Mouse (Mus musculus): Measurements from ENCODE around the gene Bcorl1. TPM values are rescaled to one million over a fixed set of nuclear protein-coding genes. Genes with fewer than 3 reads are reported as not detected.

Gene Bcorl1
- polyA plus RNA-seq, 1 experiment from 2014 or later = 5.4 TPM

DNA sequence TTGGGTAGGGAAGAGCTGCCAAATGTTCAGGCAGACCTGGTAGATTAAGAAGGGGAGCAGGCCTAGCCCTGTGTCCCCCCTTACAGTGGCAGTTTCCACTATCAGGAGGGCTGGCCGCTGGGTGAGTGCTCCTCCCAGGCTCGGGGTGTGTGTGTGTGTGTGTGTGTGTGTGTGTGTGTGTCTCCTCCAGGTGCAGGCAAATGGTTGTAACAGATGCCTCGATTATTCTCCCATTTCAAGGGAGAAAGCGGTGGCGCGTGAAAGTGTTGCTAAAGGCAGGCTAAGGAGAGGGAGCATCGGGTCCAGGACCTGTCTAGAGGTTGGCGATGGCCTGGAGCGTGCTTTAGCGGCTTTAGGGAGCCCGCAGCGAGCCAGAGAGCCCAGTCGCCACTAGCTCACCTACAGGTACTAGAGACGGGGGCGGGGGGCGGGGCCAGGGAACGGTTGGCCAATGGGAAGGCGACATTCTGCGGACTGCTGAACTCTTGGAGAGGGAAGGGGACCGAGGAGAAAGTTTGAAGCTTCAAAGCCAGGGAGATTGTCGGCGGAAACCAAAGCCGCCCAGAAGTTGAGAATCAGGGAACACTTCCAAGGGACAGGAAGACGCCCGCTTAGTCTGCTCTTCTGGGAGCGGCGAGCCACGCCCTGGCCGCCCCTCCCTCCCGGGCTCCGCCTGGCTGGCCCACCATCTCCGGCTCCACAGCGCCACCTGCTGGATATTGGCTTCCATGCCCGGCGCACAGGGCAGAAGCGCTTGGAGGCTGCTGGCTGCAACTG is 68.6 kb downstream of the Bcorl1 start:
- peak; percentile 88 for ATAC-seq (ENCODE audit: low FRiP score, low read depth)
- Histone ChIP-seq H3K36me3 (no peaks in the 10 kb centered on the region), H3K9me3 (no peaks in the 10 kb centered on the region), H3K27me3 (replicated peaks) (no peaks in the 10 kb centered on the region), H3K9ac (no peak overlapping the region), H3K27ac (no peak overlapping the region), H3K4me2 (replicated peaks) (peak overlapping the region; percentile 53), H3K4me3 (peak overlapping the region; percentile 37), H3K4me1 (no peaks in the 10 kb centered on the region)
- 13% methylated on average over 35 of the region's 36 CpGs for WGBS

DNA sequence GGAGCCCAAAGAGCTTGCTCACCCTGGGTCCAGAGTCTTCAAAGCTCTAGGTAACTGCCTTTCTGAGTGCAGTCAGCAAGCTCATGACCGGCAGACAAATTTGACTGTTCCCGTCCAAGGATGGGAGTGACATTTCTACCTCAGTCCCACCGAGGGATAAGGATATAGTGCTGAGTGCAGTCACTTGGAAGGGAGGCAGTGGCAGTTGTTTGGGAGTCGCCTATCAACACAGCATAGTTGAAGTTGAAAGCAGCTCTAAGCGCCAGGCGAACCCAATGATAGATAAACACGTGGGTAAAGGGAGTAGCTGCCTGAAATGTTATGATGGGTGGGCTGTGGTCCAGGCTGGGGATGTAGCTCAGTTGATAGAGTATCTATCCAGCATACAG is 69.2 kb downstream of the Bcorl1 start:
- peak; percentile 19; the same call in 1 of the 2 replicates for ATAC-seq (ENCODE audit: low FRiP score, low read depth)
- H3K4me2 ChIP-seq (replicated peaks) = peak overlapping the region; percentile 53
- H3K27ac ChIP-seq = no peak overlapping the region
- H3K4me3 ChIP-seq = no peak overlapping the region
- no peak overlapping the region for H3K9ac ChIP-seq
- 20% methylated on average over 7 of the region's 7 CpGs for WGBS
- H3K4me1 ChIP-seq = no peaks in the 10 kb centered on the region
- H3K36me3 ChIP-seq = no peaks in the 10 kb centered on the region
- no peaks in the 10 kb centered on the region for H3K9me3 ChIP-seq
- H3K27me3 ChIP-seq (replicated peaks) = no peaks in the 10 kb centered on the region

DNA sequence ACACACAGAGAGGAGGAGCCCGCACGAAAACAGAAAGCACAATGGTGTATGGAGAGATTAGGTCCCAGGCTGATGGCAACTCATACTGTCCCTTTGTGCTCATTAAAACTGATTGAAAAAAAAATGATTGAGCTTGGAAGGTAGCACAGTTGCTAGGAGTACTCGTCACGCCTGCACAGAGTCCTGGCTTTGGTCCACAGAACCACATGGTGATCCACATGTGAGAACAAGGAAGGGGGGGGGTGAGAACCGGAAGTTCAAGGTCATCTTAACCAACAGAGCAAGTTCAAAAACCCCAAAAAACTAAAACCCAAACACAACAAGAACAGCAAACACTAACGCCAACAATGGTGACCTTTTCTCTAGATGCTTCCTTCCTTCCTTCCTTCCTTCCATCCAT is 71.5 kb downstream of the Bcorl1 start:
- H3K9ac ChIP-seq = no peak overlapping the region
- H3K4me2 ChIP-seq (replicated peaks) = no peak overlapping the region
- no peak overlapping the region for H3K27ac ChIP-seq
- H3K4me3 ChIP-seq = no peak overlapping the region
- no peaks in the 10 kb centered on the region for H3K36me3 ChIP-seq
- H3K9me3 ChIP-seq = no peaks in the 10 kb centered on the region
- ATAC-seq (ENCODE audit: low FRiP score, low read depth) = no peak
- WGBS = 88% methylated on average over 6 of the region's 6 CpGs
- H3K27me3 ChIP-seq (replicated peaks) = no peaks in the 10 kb centered on the region
- H3K4me1 ChIP-seq = no peaks in the 10 kb centered on the region

DNA sequence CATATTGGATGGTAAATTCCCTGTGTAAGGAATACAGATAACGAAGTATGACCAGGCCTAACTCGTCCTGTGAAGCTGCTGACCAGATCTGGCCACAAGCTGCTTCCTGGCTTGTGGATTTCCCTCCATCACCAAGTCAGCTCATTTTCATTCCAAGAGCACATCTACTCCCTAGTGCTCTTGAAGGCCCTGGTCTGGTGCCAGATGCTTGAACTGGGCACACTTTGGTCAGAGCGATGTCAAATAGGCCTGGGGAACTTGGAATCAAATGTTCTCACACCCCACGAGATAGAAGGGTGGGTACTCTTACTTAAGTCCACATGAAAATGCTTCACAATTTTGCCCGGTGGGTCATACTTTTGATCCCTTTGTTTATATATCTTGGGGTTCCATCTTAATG is 73.1 kb downstream of the Bcorl1 start:
- no peaks in the 10 kb centered on the region for H3K36me3 ChIP-seq
- H3K9me3 ChIP-seq = no peaks in the 10 kb centered on the region
- H3K27ac ChIP-seq = no peak overlapping the region
- H3K4me3 ChIP-seq = no peak overlapping the region
- ATAC-seq (ENCODE audit: low FRiP score, low read depth) = no peak
- no peak overlapping the region for H3K9ac ChIP-seq
- no peaks in the 10 kb centered on the region for H3K4me1 ChIP-seq
- 90% methylated on average over 5 of the region's 5 CpGs for WGBS
- no peak overlapping the region for H3K4me2 ChIP-seq (replicated peaks)
- no peaks in the 10 kb centered on the region for H3K27me3 ChIP-seq (replicated peaks)

DNA sequence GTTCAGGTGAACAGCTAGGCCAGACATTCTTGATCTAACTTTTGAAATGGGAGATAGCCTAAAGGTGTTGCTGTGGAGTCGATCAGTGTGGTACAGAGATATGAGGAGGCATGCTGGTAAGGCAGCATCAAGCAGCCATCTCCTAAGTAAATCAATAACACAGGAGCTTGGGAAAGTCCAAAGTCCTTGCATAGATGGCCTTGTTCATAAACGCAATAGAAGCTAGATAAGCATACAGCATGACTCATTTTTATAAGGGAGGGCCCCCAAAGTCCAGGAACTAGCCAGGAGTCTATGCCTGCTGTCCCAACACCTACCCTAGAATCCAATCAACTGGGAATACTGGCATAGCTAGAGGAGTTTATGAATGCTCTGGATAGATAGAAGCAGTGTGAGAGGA is 77.3 kb downstream of the Bcorl1 start:
- no peak for ATAC-seq (ENCODE audit: low FRiP score, low read depth)
- Histone ChIP-seq H3K9me3 (no peaks in the 10 kb centered on the region), H3K27ac (no peak overlapping the region), H3K4me1 (no peaks in the 10 kb centered on the region), H3K4me2 (replicated peaks) (no peak overlapping the region), H3K4me3 (no peak overlapping the region), H3K9ac (no peak overlapping the region), H3K36me3 (no peaks in the 10 kb centered on the region), H3K27me3 (replicated peaks) (no peaks in the 10 kb centered on the region)
- WGBS = 92% methylated on average over 2 of the region's 2 CpGs

DNA sequence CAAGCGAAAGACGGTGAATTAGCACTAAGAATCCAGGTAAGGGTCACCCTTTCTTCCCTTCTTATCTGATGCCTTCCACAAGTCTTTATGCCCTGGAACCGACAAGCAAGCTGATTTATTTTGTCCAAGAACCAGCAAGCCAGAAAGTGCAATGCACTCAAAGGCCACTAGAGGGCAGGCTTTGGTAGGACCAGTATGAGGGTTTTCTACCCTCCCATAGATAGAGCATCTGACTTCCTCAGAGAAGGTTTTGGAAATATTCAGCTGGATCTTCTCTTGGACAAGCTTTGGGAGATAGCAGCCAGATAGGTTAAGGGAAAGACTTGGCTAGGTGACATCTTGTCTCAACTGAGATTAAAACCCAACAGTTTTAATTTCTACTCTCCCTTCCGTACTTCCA is 81.8 kb downstream of the Bcorl1 start:
- no peak overlapping the region for H3K27ac ChIP-seq
- H3K27me3 ChIP-seq (replicated peaks) = no peaks in the 10 kb centered on the region
- no peaks in the 10 kb centered on the region for H3K4me1 ChIP-seq
- H3K9me3 ChIP-seq = no peaks in the 10 kb centered on the region
- WGBS = 33% methylated on average over 4 of the region's 4 CpGs
- no peak overlapping the region for H3K4me3 ChIP-seq
- H3K4me2 ChIP-seq (replicated peaks) = no peak overlapping the region
- no peak overlapping the region for H3K9ac ChIP-seq
- no peak for ATAC-seq (ENCODE audit: low FRiP score, low read depth)
- H3K36me3 ChIP-seq = no peaks in the 10 kb centered on the region

DNA sequence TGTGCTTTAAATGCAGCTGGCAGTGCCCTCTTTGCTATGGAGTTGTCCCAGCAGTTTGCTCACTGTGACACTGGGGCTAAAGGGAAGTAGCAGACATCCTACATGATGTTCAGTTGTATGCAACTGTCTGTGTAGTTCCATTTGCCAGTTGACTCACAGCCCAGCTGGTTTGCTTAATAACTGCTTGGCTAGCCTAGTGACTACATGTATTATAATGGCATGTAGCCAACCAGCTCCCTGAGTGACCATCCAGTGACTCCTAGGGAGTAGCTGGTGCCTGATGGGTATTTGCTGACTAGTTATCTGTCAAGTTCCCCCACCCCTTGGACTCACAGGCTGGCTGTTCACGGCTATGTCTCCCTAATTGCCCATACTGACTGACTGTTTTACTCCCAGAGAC is 82.5 kb downstream of the Bcorl1 start:
- 67% methylated on average over 1 of the region's 1 CpGs for WGBS

DNA sequence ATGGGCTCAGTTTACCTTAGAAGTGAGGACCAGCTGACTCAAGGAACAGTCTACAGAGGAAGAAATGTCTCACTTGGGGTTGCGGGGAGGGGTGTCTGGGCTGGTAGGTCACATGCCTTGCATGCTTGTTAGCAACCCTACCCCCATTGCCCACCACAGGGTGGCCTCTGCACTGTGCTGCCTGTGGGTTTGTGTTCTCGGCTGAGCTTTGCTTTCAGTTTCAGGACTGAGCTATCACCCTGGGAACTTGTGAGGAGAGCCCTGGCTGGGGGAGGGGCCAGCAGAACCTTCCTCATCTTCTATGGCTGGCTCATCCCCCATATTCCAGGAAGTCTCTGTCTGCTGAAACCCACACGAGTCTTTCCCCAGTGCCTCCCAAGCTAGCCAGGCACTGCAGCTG is 83.4 kb downstream of the Bcorl1 start:
- Histone ChIP-seq H3K4me3 (no peak overlapping the region), H3K9ac (no peak overlapping the region), H3K27me3 (replicated peaks) (no peaks in the 10 kb centered on the region), H3K4me1 (no peaks in the 10 kb centered on the region), H3K36me3 (no peaks in the 10 kb centered on the region), H3K9me3 (no peaks in the 10 kb centered on the region), H3K4me2 (replicated peaks) (no peak overlapping the region), H3K27ac (no peak overlapping the region)
- no peak for ATAC-seq (ENCODE audit: low FRiP score, low read depth)
- 58% methylated on average over 3 of the region's 3 CpGs for WGBS

More for the DNA sequence above, 82.5 kb downstream of the Bcorl1 start:
- no peak overlapping the region for H3K4me2 ChIP-seq (replicated peaks)
- H3K36me3 ChIP-seq = no peaks in the 10 kb centered on the region
- no peaks in the 10 kb centered on the region for H3K9me3 ChIP-seq
- H3K9ac ChIP-seq = no peak overlapping the region
- H3K4me1 ChIP-seq = no peaks in the 10 kb centered on the region
- no peaks in the 10 kb centered on the region for H3K27me3 ChIP-seq (replicated peaks)
- no peak for ATAC-seq (ENCODE audit: low FRiP score, low read depth)
- H3K27ac ChIP-seq = no peak overlapping the region
- H3K4me3 ChIP-seq = no peak overlapping the region

DNA sequence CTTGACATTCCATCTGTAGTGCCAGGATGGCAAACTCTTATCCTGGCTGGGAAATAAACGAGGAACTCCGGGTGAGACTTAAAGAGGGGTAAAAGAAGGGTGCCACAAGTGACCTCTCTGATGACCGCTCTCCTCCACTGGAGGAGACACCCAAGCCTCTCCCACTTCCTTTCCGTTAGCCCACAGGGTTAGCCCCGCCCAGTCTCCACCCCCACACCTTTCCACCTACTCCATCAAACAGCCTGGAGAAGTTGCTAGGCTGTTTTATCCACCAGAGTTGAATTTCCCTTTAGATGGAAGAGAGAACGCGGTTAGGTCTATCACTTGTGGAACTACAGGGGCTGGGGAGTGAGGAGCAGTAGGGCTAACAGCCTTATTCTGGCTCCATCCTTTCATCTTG is 84.1 kb downstream of the Bcorl1 start:
- H3K4me1 ChIP-seq = no peaks in the 10 kb centered on the region
- H3K9me3 ChIP-seq = no peaks in the 10 kb centered on the region
- H3K4me3 ChIP-seq = no peak overlapping the region
- no peak for ATAC-seq (ENCODE audit: low FRiP score, low read depth)
- no peak overlapping the region for H3K9ac ChIP-seq
- 61% methylated on average over 7 of the region's 7 CpGs for WGBS
- H3K27ac ChIP-seq = no peak overlapping the region
- no peaks in the 10 kb centered on the region for H3K27me3 ChIP-seq (replicated peaks)
- H3K36me3 ChIP-seq = no peaks in the 10 kb centered on the region
- H3K4me2 ChIP-seq (replicated peaks) = no peak overlapping the region

DNA sequence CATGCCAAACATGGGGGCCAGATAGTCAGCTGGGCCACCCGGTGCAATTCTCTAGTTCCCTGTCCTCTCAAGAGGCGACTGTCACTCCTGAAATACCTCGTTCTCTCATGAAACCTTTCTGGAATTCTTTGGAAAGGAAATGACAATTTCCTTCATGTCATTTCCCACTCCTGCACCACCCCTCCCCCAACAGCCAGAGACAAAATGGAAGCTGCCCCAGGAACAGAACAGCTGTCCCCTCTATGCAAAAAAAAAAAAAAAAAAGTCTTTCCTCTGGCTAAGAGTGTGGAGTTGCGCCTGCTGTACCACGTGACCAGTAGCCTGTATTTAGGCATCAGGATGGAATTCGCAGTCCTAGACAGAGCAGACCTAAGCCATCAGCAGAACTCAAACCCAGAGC is 87.1 kb downstream of the Bcorl1 start:
- H3K4me2 ChIP-seq (replicated peaks) = no peak overlapping the region
- WGBS = 79% methylated on average over 6 of the region's 6 CpGs
- H3K36me3 ChIP-seq = no peaks in the 10 kb centered on the region
- no peak overlapping the region for H3K4me3 ChIP-seq
- no peaks in the 10 kb centered on the region for H3K9me3 ChIP-seq
- H3K27me3 ChIP-seq (replicated peaks) = no peaks in the 10 kb centered on the region
- no peak for ATAC-seq (ENCODE audit: low FRiP score, low read depth)
- no peak overlapping the region for H3K27ac ChIP-seq
- no peak overlapping the region for H3K9ac ChIP-seq
- H3K4me1 ChIP-seq = no peaks in the 10 kb centered on the region

DNA sequence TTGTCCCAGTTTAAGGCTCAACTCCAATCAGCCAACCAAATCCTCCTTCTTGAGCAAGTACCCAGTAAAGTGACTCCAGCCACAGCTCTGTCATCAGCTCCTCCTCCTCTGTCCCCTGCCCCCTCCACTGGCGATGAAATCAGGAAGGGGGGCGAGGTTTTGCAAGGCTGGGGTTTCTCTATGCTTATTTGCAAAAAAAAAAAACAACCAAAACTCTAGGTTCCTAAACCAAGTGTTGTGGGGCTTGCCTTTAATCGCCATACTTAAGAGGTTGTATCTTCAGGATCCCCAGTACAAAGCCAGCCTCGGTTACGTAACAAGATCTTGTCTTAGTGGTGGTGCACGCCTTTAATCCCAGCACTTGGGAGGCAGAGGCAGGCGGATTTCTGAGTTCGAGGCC is 87.5 kb downstream of the Bcorl1 start:
- Histone ChIP-seq H3K9ac (no peak overlapping the region), H3K4me2 (replicated peaks) (no peak overlapping the region), H3K36me3 (no peaks in the 10 kb centered on the region), H3K27ac (no peak overlapping the region), H3K9me3 (no peaks in the 10 kb centered on the region), H3K4me3 (no peak overlapping the region), H3K27me3 (replicated peaks) (no peaks in the 10 kb centered on the region), H3K4me1 (no peaks in the 10 kb centered on the region)
- WGBS = 85% methylated on average over 8 of the region's 8 CpGs
- ATAC-seq (ENCODE audit: low FRiP score, low read depth) = no peak

DNA sequence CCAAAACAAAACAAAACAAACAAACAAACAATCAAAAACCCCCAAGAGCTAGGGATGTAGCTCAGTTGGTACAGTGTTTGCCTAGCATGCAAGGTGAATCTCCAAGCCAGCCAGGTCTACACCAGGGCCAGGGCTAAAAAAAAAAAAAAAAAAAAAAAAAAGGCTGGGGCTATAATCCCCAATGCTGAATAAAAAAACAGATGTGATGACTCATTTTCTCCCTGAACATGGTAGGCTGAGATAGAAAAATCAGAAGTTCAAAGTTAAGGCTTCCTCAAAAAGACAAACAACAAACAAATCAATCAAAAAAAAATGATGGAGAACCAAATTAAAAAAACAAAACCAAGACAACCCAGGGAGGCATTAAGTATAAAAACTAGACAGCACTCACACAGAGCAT is 87.9 kb downstream of the Bcorl1 start:
- ATAC-seq (ENCODE audit: low FRiP score, low read depth) = no peak
- no peak overlapping the region for H3K4me3 ChIP-seq
- no peaks in the 10 kb centered on the region for H3K27me3 ChIP-seq (replicated peaks)
- H3K4me2 ChIP-seq (replicated peaks) = no peak overlapping the region
- H3K9ac ChIP-seq = no peak overlapping the region
- no peak overlapping the region for H3K27ac ChIP-seq
- H3K36me3 ChIP-seq = no peaks in the 10 kb centered on the region
- H3K4me1 ChIP-seq = no peaks in the 10 kb centered on the region
- no peaks in the 10 kb centered on the region for H3K9me3 ChIP-seq

DNA sequence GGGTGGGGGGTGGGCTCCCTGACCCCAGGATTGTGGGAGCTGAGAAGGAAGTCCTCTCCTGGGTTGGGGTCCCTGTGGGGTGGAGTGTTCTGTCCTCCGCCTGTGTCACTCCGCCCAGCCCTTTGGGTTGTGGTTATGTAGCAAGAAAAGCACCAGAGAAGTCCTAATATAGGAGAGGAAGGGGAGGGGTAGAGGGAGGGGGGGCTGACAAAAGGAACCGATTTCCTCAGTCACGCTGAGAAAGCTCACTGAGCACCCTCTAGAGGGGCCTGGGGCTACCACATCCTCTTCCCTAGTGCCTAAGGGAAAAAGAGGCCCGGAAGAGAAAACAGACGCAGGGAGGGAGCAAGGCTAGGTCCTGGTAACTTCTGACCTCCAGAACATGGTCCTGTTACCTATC is 88.4 kb downstream of the Bcorl1 start:
- H3K4me1 ChIP-seq = no peaks in the 10 kb centered on the region
- no peak overlapping the region for H3K4me3 ChIP-seq
- H3K27ac ChIP-seq = no peak overlapping the region
- ATAC-seq (ENCODE audit: low FRiP score, low read depth) = no peak
- H3K9me3 ChIP-seq = no peaks in the 10 kb centered on the region
- H3K4me2 ChIP-seq (replicated peaks) = no peak overlapping the region
- 37% methylated on average over 6 of the region's 6 CpGs for WGBS
- H3K27me3 ChIP-seq (replicated peaks) = no peaks in the 10 kb centered on the region
- H3K9ac ChIP-seq = no peak overlapping the region
- no peaks in the 10 kb centered on the region for H3K36me3 ChIP-seq
